Mouse (Mus musculus): ENCODE data around the gene Scn10a.

Gene Scn10a

DNA sequence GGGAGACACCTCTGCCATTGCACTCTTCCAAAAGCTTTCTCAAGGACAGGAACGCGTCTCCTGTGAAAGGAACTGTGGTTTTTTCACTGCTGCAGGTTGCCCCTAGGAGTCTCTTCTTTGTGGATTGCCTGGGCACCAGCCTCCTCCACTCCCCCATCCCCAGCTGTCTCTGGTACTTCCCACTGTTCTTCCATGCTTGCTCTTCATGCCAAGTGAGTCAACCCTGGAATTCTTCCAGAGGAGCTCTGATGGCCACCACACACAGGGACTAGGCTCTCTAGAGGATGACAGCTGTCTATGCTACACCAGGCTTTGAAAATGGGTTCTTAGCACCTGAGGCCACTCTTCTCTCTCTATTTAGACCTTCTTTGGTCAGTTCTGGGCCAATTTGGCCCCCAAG, 142.1 kb downstream of the Scn10a start:
- in situ Hi-C loops (cut with MboI, MseI) = no loop called here

- in situ Hi-C loops (cut with MboI, MseI) = no loop called here
Observed at GRCm38 (mm10) chr9:119575732-119576131, 143.4 kb downstream of the Scn10a start.

DNA sequence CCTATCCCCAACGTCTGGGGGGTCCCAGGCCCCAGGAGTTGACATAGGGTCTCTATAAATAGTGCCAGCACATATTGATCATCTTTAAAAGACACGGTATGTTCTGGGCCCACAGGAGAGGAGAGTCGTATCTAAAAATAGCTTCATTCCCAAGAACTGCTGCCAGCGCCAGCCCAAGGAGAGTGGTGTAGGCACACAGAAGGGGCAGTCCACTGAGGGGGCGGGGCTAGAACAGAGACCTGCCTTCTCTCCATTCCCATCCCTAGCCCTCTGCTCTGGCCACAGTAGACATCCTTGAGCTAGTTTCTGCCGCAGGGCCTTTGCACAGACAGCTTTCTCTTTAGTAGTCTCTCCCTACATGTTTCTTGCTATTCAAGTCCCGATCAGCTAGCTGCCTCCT, 144.8 kb downstream of the Scn10a start:
- in situ Hi-C loops (cut with MboI, MseI) = no loop called here

- in situ Hi-C loops (cut with MboI, MseI) = no loop called here
Observed at GRCm38 (mm10) chr9:119573009-119573408, 146.1 kb downstream of the Scn10a start.

GRCm38 (mm10) chr9:119571411-119571888, 147.7 kb downstream of the Scn10a start:
- in situ Hi-C loops (cut with MboI, MseI) = no loop called here

GRCm38 (mm10) chr9:119570652-119571051, 148.5 kb downstream of the Scn10a start:
- in situ Hi-C loops (cut with MboI, MseI) = no loop called here

- in situ Hi-C loops (cut with MboI, MseI) = no loop called here
Observed at GRCm38 (mm10) chr9:119568732-119569131, 150.4 kb downstream of the Scn10a start.

DNA sequence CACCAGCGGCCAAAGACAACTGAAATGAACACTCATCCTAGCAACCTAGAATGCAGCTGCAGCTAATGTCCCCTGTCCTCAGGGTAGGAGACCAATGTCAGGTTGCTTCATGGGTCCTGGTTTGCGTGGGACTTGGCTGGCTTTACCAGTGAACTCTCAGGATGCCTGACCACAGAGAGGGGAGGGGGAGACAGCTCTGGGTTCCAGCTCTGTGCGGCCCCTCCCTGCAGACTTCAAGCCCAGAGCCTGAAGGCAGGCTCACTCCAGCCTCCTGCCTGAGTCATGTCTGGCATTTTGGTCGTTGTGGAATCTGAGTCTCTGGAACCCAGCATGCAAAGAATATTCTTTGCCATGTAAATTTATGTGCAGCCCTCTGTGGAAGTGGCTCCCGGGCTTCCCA, 151.3 kb downstream of the Scn10a start:
- in situ Hi-C loops (cut with MboI, MseI) = no loop called here

- in situ Hi-C loops (cut with MboI, MseI) = no loop called here
Observed at GRCm38 (mm10) chr9:119566214-119566613, 152.9 kb downstream of the Scn10a start.

DNA sequence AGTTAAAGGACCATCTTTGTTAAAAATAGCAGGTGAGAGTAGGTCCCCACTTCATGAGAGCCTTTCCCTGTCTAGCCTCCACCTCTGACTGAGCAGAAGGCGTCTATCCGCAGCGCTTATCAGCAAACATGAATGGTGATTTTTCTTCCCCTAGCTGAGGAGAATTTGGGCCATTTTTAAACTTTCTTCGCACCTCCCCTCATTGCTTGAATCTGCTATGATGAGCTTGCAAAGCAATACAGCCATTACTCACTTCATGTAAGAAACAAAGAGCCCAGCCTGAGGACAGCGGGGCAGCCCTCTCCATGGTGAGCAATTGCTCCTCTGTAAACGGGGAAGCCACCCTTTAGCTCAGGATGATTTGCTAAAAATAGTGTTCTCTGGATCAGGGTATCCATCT, 154.3 kb downstream of the Scn10a start:
- in situ Hi-C loops (cut with MboI, MseI) = no loop called here

DNA sequence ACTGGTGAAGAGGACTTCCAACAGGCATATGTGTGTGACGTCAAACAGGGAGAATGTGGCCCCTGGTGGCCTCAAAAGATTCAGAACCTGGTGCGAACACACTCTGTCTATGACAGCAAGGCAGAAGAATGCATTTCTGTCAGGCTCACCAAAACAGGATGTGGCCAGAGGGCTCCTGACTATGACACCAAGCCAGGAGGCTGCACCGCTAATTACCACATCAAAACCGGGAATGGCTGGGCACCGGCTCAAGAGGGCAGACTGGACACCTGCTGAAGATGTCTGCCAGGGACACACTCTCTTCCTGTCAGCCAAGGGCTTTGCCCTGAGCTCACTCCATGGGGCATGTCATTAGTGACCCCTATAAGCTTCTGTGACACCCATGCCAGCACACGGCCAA, 155.5 kb downstream of the Scn10a start:
- in situ Hi-C loops (cut with MboI, MseI) = no loop called here

DNA sequence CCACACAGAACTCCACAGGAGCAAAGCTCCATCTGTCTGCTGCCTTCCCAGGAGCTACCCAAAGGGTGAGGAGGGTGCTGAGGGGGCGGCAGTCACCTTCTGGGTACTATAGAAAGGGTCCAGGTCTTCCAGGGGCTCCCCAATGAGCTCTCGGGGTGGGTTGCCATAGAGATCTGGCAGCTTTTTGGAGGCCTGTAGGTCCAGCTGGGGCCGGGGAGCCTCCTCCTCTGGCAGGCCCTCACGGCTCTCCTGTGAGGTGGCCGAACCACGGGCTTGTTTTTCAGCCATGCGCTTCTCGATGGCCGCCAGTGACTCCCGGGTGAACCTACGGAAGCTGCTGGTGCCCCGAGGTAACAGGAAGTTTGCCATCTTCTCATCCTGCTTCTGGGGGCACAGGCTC, 156.9 kb downstream of the Scn10a start:
- in situ Hi-C loops (cut with MboI, MseI) = no loop called here

- in situ Hi-C loops (cut with MboI, MseI) = no loop called here
Observed at GRCm38 (mm10) chr9:119561746-119562145, 157.4 kb downstream of the Scn10a start.

DNA sequence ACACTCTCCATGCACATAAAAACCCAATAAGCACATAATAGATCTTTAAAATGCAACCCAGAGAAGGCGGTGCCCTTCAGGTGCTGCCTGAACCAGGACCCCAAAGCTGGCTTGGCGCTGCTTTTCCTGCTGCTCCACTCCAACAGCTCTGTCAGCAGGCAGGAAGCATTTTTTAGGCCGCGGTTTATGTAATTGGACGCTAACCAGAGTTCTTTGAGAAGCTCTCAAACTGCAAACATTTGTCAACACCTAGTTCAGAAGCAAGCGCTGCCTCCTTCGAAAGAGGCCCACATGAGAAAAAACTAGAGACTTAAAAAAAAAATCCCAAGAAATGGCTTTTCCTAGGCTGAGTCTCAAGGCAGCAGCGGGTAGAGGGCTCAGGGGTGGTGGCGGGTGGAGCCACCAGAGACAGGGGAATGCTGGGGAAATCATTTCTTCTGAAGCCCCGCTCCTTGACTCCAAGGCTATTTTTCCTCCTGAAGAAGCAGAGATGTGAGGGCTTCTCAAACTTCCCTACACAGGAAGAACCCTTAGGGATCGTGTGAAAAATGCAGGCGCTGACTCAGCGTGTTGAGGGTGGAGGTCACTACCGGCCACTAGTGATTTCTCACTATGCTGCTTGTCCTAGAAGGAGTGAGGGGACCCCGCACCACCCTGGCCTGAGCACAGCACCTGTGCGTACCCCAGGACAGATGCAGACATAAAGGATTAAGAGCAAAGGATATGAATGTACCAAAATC, 159.4 kb downstream of the Scn10a start:
- in situ Hi-C loops (cut with MboI, MseI) = no loop called here
